Mouse (Mus musculus) spleen, postnatal 14 days (tissue): ENCODE results near the gene Dnm3.

ENCODE experiments used
- DNase-seq, 2 experiments: peaks; one replicate each; pipeline ENCODE4 v3.0.0; 2021 to 2022; ENCODE audit warnings: low spot score in 2 of 2

Gene Dnm3

DNA sequence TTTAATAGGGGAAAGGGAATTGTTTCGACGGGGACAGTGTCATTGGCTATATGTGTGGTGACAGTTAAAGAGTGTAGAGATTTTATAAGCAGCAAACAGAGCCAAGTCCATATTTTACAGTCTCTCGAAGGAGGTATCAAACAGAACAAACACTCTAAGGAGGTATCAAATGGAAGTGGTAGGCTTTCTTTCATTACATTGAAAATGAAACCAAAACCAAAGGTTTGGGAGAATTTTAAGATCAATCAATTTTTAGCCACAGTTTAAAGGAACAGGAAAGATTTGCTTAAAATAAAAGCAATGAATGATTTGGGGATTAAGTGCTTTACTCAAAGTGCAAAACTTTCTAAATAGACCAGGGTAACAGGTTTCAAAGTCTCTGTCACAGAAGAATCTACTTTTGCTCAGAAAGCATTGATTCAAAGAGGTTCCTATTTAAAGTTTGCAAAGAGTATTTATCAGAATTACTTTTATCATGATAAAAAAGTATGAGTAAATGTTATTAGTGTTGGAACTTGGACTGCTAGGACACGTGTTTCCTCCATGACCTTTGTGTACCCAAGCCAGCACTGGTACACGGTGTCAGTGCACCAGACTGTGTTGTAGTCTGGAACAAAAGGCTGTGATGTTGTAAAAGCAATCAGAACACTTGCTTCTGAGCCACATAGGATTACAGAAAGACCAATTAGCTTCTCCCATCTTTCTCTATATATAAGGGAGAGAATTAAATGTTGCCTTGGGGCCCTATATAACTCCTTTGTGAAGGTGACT, 526.6 kb downstream of the Dnm3 start:
- no peak for DNase-seq

DNA sequence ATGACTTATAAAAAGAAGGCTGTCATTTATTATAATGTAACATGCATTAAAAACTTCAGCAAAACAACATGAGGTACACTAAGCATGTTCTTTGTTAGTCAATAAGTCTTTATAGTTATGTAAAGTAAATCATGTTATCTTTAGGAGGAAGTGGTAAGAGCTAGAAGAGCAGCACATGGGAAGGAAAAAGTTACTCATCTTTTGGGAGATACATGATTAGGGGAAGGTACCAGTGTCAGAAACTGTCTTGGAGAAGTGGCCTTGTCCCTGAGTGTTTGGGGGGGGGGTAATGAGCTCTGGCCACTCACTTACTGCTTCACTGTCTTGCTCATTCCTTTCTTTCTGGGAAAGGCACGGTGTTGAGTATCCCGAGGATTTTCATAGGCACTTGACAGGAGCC, 535.8 kb downstream of the Dnm3 start:
- no peak for DNase-seq
